ENCODE assay signal across 8 mouse cellular contexts in the genomic region with DNA sequence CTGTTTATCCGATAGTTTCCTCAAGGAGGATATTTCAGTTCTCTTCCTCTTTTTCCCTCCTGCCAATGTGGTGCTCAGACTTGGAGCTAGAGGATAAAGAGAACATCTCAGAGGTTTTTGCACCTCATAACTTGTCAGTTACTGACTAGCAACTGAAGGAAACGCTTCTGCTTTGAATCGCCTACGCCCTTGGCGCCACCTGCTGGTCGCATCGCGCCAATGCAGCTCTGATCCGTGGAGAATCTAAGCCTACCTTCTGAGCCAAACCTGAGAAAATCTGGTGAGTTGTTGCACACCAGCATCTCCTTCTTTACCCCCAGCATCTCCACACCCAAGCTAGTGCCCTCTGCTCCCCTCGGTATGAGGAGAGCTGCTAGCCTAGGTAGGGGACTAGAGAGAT. TPM values are rescaled to one million over a fixed set of nuclear protein-coding genes. Genes with fewer than 3 reads are reported as not detected.
DNase-seq lines count a peak whose midpoint lies in the region; ATAC-seq and TF ChIP-seq lines count a peak whose summit lies in the region.

No protein-coding gene starts in this region.

- H3K4me3 ChIP-seq in midbrain, embryonic 14.5 days (replicated peaks; ENCODE audit: low read depth, low read length), result no peak overlapping the region
- no peak overlapping the region for H3K4me3 ChIP-seq in midbrain, embryonic 15.5 days
- H3K4me3 ChIP-seq in limb, embryonic 14.5 days (replicated peaks; ENCODE audit: low read length), result no peak overlapping the region

- no peak for TF ChIP-seq POLR2A in limb, embryonic 14.5 days (IDR thresholded peaks at IDR 0.05; ENCODE audit: borderline replicate concordance, extremely low read depth, insufficient read depth, insufficient read length)

- no peaks in the 10 kb centered on the region for H3K4me1 ChIP-seq in midbrain, embryonic 14.5 days (ENCODE audit: control insufficient read depth, insufficient read depth, low read length)
- H3K4me1 ChIP-seq in midbrain, embryonic 15.5 days, result no peaks in the 10 kb centered on the region
- no peaks in the 10 kb centered on the region for H3K4me1 ChIP-seq in limb, embryonic 14.5 days (ENCODE audit: control insufficient read depth, insufficient read depth, low read length)

- H3K9me3 ChIP-seq in midbrain, embryonic 14.5 days (ENCODE audit: control insufficient read depth, low read length), result no peaks in the 10 kb centered on the region
- H3K9me3 ChIP-seq in midbrain, embryonic 15.5 days, result no peaks in the 10 kb centered on the region
- H3K9me3 ChIP-seq in limb, embryonic 14.5 days (ENCODE audit: control insufficient read depth, low read length), result no peaks in the 10 kb centered on the region

- H3K36me3 ChIP-seq in midbrain, embryonic 14.5 days (ENCODE audit: control insufficient read depth, insufficient read depth, low read length), result no peaks in the 10 kb centered on the region
- no peaks in the 10 kb centered on the region for H3K36me3 ChIP-seq in midbrain, embryonic 15.5 days (replicated peaks)
- H3K36me3 ChIP-seq in limb, embryonic 14.5 days (ENCODE audit: control insufficient read depth, insufficient read depth, low read length), result no peaks in the 10 kb centered on the region

- 3% methylated on average over 10 of the region's 10 CpGs for WGBS in midbrain, embryonic 14.5 days
- WGBS in midbrain, embryonic 15.5 days, result 6% methylated on average over 10 of the region's 10 CpGs
- WGBS in limb, embryonic 14.5 days, result 6% methylated on average over 10 of the region's 10 CpGs

- peak; percentile 90 for DNase-seq in midbrain, embryonic 14.5 days
- peak; percentile 58 for DNase-seq in c-Kit-positive CD71-positive TER-119-positive erythroid progenitor cells, embryonic 14.5 days (ENCODE audit: low spot score)
- DNase-seq in frontal cortex, postnatal 14 days (ENCODE audit: low spot score in 2 of 2), result peak; percentile 59 to 85
- DNase-seq in kidney, adult 9 months, result peak; percentile 88
- DNase-seq in limb, embryonic 14.5 days (ENCODE audit: low spot score), result peak; percentile 81
- peak; percentile 79 for DNase-seq in ovary, postnatal 36 days (ENCODE audit: low spot score)
- peak; percentile 74 to 84 for DNase-seq in thymus, postnatal 36 days

- no peak for ATAC-seq in midbrain, embryonic 14.5 days (ENCODE audit: low FRiP score, low TSS enrichment)
- no peak for ATAC-seq in midbrain, embryonic 15.5 days (replicated peaks)
- no peak for ATAC-seq in limb, embryonic 14.5 days (ENCODE audit: low FRiP score, low read depth)

- H3K9ac ChIP-seq in midbrain, embryonic 14.5 days (replicated peaks; ENCODE audit: low read length), result no peak overlapping the region
- H3K9ac ChIP-seq in midbrain, embryonic 15.5 days, result no peak overlapping the region
- H3K9ac ChIP-seq in limb, embryonic 14.5 days (ENCODE audit: low read depth, low read length, severe bottlenecking), result no peak overlapping the region

- H3K27me3 ChIP-seq in midbrain, embryonic 14.5 days (ENCODE audit: control insufficient read depth, insufficient read depth, low read length), result no peaks in the 10 kb centered on the region
- no peaks in the 10 kb centered on the region for H3K27me3 ChIP-seq in midbrain, embryonic 15.5 days (replicated peaks)
- H3K27me3 ChIP-seq in limb, embryonic 14.5 days (ENCODE audit: control insufficient read depth, insufficient read depth, low read length), result no peaks in the 10 kb centered on the region

- no peak overlapping the region for H3K4me2 ChIP-seq in midbrain, embryonic 14.5 days (ENCODE audit: low read length)
- no peak overlapping the region for H3K4me2 ChIP-seq in midbrain, embryonic 15.5 days
- H3K4me2 ChIP-seq in limb, embryonic 14.5 days (replicated peaks; ENCODE audit: low read depth, low read length, severe bottlenecking), result no peak overlapping the region

- no peak overlapping the region for H3K27ac ChIP-seq in midbrain, embryonic 14.5 days (replicated peaks; ENCODE audit: low read depth, low read length)
- no peak overlapping the region for H3K27ac ChIP-seq in midbrain, embryonic 15.5 days
- H3K27ac ChIP-seq in limb, embryonic 14.5 days (replicated peaks; ENCODE audit: low read depth, low read length), result no peak overlapping the region

RNA-seq across cellular contexts. Expression of a gene that starts 18.0 kb away (rescaled TPM):
- 13.6 and 14.6 TPM in 2 replicates for polyA plus RNA-seq in midbrain, embryonic 14.5 days (2014; fragmentation: Nextera tagmentation; extraction: Ambion mirVana)
- 11.4 and 11.8 TPM in 2 replicates for polyA plus RNA-seq in midbrain, embryonic 15.5 days (2015; fragmentation: Nextera tagmentation; extraction: Ambion mirVana)
- polyA plus RNA-seq in limb, embryonic 14.5 days (2012; rRNA removed), result 20.3 and 23.3 TPM in 2 replicates
- 11.8 and 12.1 TPM in 2 replicates for polyA plus RNA-seq in limb, embryonic 14.5 days (2014; fragmentation: Nextera tagmentation; extraction: Ambion mirVana)
